Mouse (Mus musculus) thymus, postnatal 0 days (tissue): ENCODE results near the gene Bora. TPM values are rescaled to one million over a fixed set of nuclear protein-coding genes. Genes with fewer than 3 reads are reported as not detected.
A peak's percentile ranks its signal among the peaks of the same experiment; 100 is the strongest.
"Not testable (repeated sequence)": the region's sequence is repeated elsewhere in the genome, so short reads cannot be mapped to it uniquely, and the experiment has no call there.

Experiments
- DNase-seq: peaks from one replicate; pipeline ENCODE4 v3.0.0-alpha.2; 2015; ENCODE audit warnings: low spot score
- polyA plus RNA-seq: library from polyadenylated mRNA; unstranded; fragments of >200 nt; fragmentation: Nextera tagmentation; extraction: Ambion mirVana; gene quantifications from 2 replicates; pipeline ENCODE4 v1.2.1, GENCODE M21; 2015

Bora gene
- 45.5 and 65.5 TPM in 2 replicates for polyA plus RNA-seq

- DNase-seq = peak; percentile 95
These were observed at the start of gene Bora, which contains the start of gene Mzt1 for GRCm38 (mm10) chr14:99046031-99046781. Gene Bora (plus strand): TSS chr14:99046222. Gene Mzt1 (minus strand): TSS chr14:99046134.

GRCm38 (mm10) chr14:99010224-99010919 lies 35.6 kb upstream of the Bora start:
- DNase-seq = no peak

- DNase-seq = no peak
These were observed 35.1 kb upstream of the Bora start for GRCm38 (mm10) chr14:99010920-99011313.

GRCm38 (mm10) chr14:99018691-99019090 lies 27.3 kb upstream of the Bora start:
- no peak for DNase-seq

- no peak for DNase-seq
These were observed 26.8 kb upstream of the Bora start for GRCm38 (mm10) chr14:99019136-99019808.

DNA sequence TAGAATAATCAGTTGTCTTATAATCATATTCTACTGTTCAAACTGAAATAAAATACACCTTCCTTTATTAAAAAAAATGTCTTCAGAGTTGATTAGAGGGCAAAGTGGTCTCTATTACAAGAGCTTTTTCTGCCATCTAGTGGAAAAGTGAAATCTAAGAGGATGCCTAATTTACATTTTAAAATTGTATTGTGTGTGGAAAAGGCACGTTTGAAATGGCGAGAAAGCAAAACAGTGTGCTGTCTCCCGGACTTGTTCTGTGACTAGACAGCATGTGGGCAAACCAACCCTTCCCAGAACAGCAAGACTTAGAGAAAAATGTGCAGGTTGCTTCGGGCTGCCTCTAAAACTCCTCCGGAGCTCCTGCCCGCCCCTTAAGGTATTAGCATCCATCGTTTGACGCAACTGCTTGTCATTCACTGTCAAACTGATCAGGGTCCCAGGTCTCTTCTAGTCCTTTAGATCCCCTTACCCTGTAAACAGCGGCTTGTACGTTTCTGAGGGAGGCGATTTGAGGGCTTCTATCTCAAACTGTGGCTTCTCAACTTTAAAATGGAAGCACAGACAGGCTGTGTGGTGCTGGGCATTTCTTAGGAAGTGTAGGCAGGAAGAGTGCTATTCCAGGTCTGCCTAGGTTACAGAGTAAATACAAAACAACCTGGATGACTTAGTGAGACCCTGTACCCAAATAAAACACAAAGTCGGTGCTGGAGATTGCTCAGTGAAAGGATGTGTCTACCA lies 23.5 kb upstream of the Bora start:
- DNase-seq = no peak

- DNase-seq = no peak
These were observed 16.0 kb upstream of the Bora start for GRCm38 (mm10) chr14:99029987-99030386.

GRCm38 (mm10) chr14:99031337-99031873 lies 14.6 kb upstream of the Bora start:
- DNase-seq = no peak

DNA sequence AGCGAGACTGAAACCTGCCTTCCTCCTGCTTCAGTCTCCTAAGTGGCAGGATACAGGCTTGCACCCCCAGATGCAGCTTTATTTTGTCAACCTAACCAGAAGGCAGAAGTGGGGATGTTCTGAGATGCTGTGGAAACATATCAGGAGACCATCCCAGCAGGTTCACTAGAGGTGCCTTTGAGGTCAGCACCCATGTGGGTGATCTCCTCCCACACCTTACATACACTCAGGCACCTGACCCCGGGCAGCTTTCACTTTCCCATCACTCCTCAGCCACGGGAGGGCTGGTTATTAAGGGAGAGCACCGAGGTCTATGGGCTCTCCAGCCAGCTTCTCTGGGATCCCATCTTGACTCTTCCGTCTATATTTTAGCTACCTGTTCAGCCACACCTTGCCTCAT lies 13.4 kb upstream of the Bora start:
- DNase-seq = no peak

DNA sequence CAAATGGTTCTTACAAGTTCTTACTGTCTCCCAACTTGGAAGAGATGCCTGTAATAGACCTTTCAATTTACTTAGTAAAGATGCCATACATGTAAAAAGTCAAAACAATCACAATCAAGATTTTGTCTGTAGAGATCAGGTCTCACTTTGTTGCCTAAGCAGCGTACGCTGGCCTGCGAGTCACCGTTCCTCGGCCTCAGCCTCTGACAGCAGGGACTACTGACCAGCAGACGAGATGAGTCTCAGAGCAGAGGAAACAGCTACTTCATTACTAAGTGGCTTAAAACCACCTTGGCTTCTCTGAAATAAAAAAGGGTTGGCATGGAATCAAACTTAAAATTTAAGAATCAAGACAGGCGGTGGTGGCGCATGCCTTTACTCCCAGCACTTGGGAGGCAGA lies 11.2 kb upstream of the Bora start:
- not testable (repeated sequence) for DNase-seq

GRCm38 (mm10) chr14:99036039-99036438 lies 10.0 kb upstream of the Bora start:
- no peak for DNase-seq

GRCm38 (mm10) chr14:99037703-99038102 lies 8.3 kb upstream of the Bora start:
- no peak for DNase-seq

DNA sequence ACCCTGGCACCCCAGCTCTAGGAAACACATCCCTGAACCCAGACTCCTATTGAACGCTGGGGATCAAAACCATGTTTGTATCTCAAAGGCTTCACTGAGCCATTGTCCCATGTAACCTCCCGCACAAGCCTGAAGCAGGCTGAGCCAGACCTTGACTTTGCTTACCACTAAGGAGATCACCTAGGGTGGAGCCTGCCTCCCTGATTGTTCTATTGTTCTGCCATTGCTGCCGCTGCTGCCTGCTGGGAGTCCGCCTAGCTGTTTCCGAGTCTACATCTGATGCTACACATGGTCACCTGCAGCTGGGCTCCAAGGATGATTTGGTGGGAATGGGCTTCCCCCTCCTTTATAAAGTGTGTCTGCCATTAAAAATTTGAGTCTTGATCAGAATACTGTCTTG lies 6.7 kb upstream of the Bora start:
- not testable (repeated sequence) for DNase-seq

GRCm38 (mm10) chr14:99041416-99041815 lies 4.6 kb upstream of the Bora start:
- peak; percentile 24 for DNase-seq

- DNase-seq = no peak
These were observed 2.5 kb upstream of the Bora start for GRCm38 (mm10) chr14:99043499-99043898.

- DNase-seq = no peak
These were observed 1.9 kb upstream of the Bora start for GRCm38 (mm10) chr14:99044096-99044495.

- DNase-seq = no peak
These were observed 1.3 kb upstream of the Bora start for GRCm38 (mm10) chr14:99044718-99045117.

DNA sequence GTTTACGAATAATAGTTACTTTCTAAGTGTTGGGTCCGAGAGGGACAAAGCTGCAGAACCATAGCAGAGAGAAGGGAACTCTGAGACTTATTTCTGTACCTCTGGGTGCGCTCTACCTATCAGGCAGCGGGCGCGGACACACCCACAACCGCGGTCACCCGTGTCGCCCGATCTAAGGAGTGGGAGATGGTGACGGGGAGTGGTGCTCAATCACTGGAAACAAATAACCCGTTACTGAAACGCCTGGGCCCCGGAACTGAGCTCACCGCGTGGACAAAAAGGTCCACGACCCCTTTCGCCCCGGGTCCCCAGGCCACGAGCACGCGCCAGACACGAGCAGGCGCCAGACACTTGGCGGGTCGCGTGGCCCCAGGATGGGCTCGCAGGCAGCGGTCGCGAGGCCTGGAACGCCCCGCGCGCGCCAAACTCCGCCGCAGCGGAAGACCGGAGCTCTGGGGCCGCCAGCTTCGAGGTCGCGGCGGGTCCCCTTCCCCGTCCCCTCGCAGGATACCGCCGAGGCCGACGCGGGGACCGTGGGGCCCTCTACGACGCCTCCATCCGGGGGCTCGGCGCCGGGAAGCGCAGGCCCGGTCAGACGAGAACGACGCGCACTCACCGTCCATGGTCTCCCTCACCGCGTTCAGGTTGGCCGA lies 518 bp upstream of the Bora start:
- DNase-seq = no peak

DNA sequence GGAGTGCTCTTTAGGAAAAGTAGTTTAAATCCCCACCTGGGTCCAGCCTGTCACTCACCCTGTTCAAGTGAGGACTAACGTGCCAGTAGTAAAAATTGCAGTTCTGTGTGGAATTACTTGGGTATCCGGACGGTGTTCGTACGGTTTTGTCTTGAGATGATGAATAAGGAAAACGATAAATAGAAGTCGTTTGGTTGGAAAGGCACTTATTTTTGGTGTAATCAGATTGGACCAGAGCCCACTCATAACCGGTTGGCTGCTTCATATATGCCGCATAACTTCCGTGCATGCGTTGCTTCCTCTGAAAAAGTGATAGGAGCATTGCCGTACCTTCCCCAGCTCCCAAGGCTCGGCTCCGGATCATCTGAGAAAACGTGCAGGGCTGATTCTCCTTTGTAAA lies 760 bp downstream of the Bora start:
- DNase-seq = peak; percentile 38

DNA sequence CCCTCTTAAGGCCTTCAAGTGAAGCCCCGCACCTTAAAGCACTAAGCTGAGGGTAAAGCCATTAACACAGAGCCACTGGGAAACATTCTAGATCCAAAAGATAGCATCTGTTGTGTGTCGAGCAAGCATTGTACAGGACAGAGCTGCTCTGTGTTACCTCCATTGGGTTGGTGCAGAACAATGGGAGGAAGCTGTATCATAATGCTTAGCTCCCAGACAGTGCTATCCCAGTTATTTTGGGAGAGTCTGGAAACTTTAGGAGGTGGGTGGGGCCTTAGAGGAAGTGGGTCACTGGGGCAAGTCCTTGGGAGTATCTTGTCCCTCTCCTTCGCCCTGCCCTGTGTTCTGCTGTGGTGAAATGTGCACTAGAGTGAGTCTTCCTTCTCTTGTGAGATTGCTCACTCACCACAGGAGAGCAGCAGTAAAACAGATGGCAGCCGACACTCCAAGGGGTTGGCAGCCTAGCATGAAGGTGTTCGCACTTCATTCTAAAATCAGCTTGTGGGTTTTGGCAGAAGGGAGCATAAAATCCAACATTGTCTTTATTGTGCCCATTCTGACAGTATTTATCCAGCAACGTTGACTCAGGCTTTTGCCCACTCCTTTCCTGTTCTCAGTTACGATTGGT lies 13.1 kb downstream of the Bora start:
- DNase-seq = no peak
